Mouse (Mus musculus): Measurements from ENCODE around the gene Dennd4b.

GRCm38 (mm10) chr3:90248746-90249100 is 16.3 kb upstream of the Dennd4b start:
- TF ChIP-seq POLR2A (IDR thresholded peaks at IDR 0.05; ENCODE audit: control insufficient read depth, extremely low read depth, insufficient read depth, low read length, poor library complexity) = no peak
- TF ChIP-seq CTCF (IDR thresholded peaks at IDR 0.05; ENCODE audit: borderline replicate concordance, control insufficient read depth, extremely low read depth, insufficient read depth, low read length, poor library complexity) = no peak
